Mouse (Mus musculus) lung, embryonic 14.5 days (tissue): Measurements from ENCODE around the gene Mtmr3. TPM values are rescaled to one million over a fixed set of nuclear protein-coding genes. Genes with fewer than 3 reads are reported as not detected.
A peak's percentile ranks its signal among the peaks of the same experiment; 100 is the strongest.

Source experiments
- ATAC-seq: fragments of 200-750 bp; cut with Nextera tagmentation; 2 replicates; pipeline ENCODE4 v1.8.0; 2017; ENCODE audit warnings: mild to moderate bottlenecking, moderate TSS enrichment, moderate library complexity; ENCODE audit not compliant: insufficient read depth
- DNase-seq: peaks from one replicate; pipeline ENCODE4 v3.0.0-alpha.2; 2015
- H3K27ac ChIP-seq: fragments of 300-500 bp; sonication (generic); 2 replicates; pipeline ENCODE4 v1.5.1; 2014; ENCODE audit warnings: low read depth, mild to moderate bottlenecking, moderate library complexity
- H3K27me3 ChIP-seq: fragments of 300-500 bp; sonication (generic); 2 replicates; pipeline ENCODE4 v1.6.1; 2014; ENCODE audit warnings: low read length, control low read depth; ENCODE audit not compliant: insufficient read depth
- H3K36me3 ChIP-seq: fragments of 300-500 bp; sonication (generic); 2 replicates; pipeline ENCODE4 v1.6.1; 2014; ENCODE audit warnings: control low read depth; ENCODE audit not compliant: insufficient read depth
- H3K4me1 ChIP-seq: fragments of 300-500 bp; sonication (generic); 2 replicates; pipeline ENCODE4 v1.6.1; 2014; ENCODE audit warnings: antibody characterized with exemption, control low read depth; ENCODE audit not compliant: insufficient read depth
- H3K4me2 ChIP-seq: fragments of 300-500 bp; sonication (generic); 2 replicates; pipeline ENCODE4 v1.6.1; 2014; ENCODE audit warnings: mild to moderate bottlenecking
- H3K4me3 ChIP-seq: fragments of 300-500 bp; sonication (generic); 2 replicates; pipeline ENCODE4 v1.5.1; 2014; ENCODE audit warnings: low read depth, low read length
- H3K9ac ChIP-seq: fragments of 300-500 bp; sonication (generic); 2 replicates; pipeline ENCODE4 v1.6.1; 2014
- H3K9me3 ChIP-seq: fragments of 300-500 bp; sonication (generic); 2 replicates; pipeline ENCODE4 v1.6.1; 2016; ENCODE audit warnings: low read depth, low read length, control low read depth
- CTCF ChIP-seq: IDR thresholded peaks from 2 replicates; pipeline ENCODE4 v1.5.1; 2016; ENCODE audit warnings: antibody characterized with exemption, low read depth
- WGBS: fragments of 180-500 bp; shearing (Covaris S2); extraction: QIAGEN DNeasy Blood & Tissue Kit; methylation state at CpG from one replicate; pipeline ENCODE4 v1.1.7; 2014; 5-methylcytosine and 5-hydroxymethylcytosine counted together
- polyA plus RNA-seq: library from polyadenylated mRNA; unstranded; fragments of >200 nt; fragmentation: Nextera tagmentation; extraction: Ambion mirVana; gene quantifications from 2 replicates; pipeline ENCODE4 v1.2.1, GENCODE M21; 2014

Mtmr3 gene
- polyA plus RNA-seq, 1 experiment from 2014 or later = 32.1 TPM

GRCm38 (mm10) chr11:4620501-4621108, 25.9 kb upstream of the Mtmr3 start:
- Histone ChIP-seq H3K27me3 (no peaks in the 10 kb centered on the region), H3K4me1 (no peaks in the 10 kb centered on the region), H3K36me3 (no peaks in the 10 kb centered on the region), H3K9me3 (no peaks in the 10 kb centered on the region), H3K27ac (no peak overlapping the region; the same call in 1 of the 2 replicates), H3K4me2 (no peak overlapping the region; the same call in 1 of the 2 replicates), H3K9ac (no peak overlapping the region), H3K4me3 (no peak overlapping the region)
- TF ChIP-seq CTCF = no peak
- peak; percentile 46 for DNase-seq
- WGBS = 39% methylated on average over 13 of the region's 13 CpGs
- ATAC-seq = no peak

GRCm38 (mm10) chr11:4620017-4620485, 25.4 kb upstream of the Mtmr3 start, which contains the start of gene Gm11032:
TSS of gene Gm11032 (plus strand) at chr11:4620067.
- H3K4me2 ChIP-seq = no peak within 1 kb of the TSS; the same call in 1 of the 2 replicates
- H3K27ac ChIP-seq = no peak within 1 kb of the TSS; the same call in 1 of the 2 replicates
- ATAC-seq (no peak), DNase-seq (no peak)
- WGBS = 56% methylated on average over 16 of the region's 16 CpGs
- H3K9me3 ChIP-seq = no peaks in the 10 kb centered on the region
- TF ChIP-seq CTCF = no peak
- H3K36me3 ChIP-seq = no peaks in the 10 kb centered on the region
- H3K4me3 ChIP-seq = no peak within 1 kb of the TSS
- no peaks in the 10 kb centered on the region for H3K4me1 ChIP-seq
- no peak within 1 kb of the TSS for H3K9ac ChIP-seq
- H3K27me3 ChIP-seq = no peaks in the 10 kb centered on the region

- Histone ChIP-seq H3K36me3 (no peaks in the 10 kb centered on the region), H3K27ac (no peak overlapping the region), H3K4me2 (no peak overlapping the region), H3K4me1 (no peaks in the 10 kb centered on the region), H3K9me3 (no peaks in the 10 kb centered on the region), H3K9ac (no peak overlapping the region), H3K27me3 (no peaks in the 10 kb centered on the region), H3K4me3 (no peak overlapping the region)
- ATAC-seq (no peak), DNase-seq (no peak)
- no peak for TF ChIP-seq CTCF
- 68% methylated on average over 2 of the region's 2 CpGs for WGBS
Measured at GRCm38 (mm10) chr11:4611904-4612303, 17.2 kb upstream of the Mtmr3 start.

GRCm38 (mm10) chr11:4606541-4606940, 11.9 kb upstream of the Mtmr3 start:
- H3K9ac ChIP-seq = no peak overlapping the region
- TF ChIP-seq CTCF = no peak
- no peaks in the 10 kb centered on the region for H3K27me3 ChIP-seq
- H3K4me1 ChIP-seq = no peaks in the 10 kb centered on the region; the same call in 1 of the 2 replicates
- H3K9me3 ChIP-seq = no peaks in the 10 kb centered on the region
- DNase-seq (no peak), ATAC-seq (no peak)
- no peak overlapping the region for H3K4me2 ChIP-seq
- H3K36me3 ChIP-seq = no peaks in the 10 kb centered on the region
- 50% methylated on average over 1 of the region's 1 CpGs for WGBS
- H3K4me3 ChIP-seq = no peak overlapping the region
- no peak overlapping the region for H3K27ac ChIP-seq

GRCm38 (mm10) chr11:4605414-4605813, 10.8 kb upstream of the Mtmr3 start:
- Histone ChIP-seq H3K9ac (no peak overlapping the region), H3K36me3 (no peaks in the 10 kb centered on the region), H3K27ac (no peak overlapping the region), H3K27me3 (no peaks in the 10 kb centered on the region), H3K9me3 (no peaks in the 10 kb centered on the region), H3K4me3 (no peak overlapping the region), H3K4me2 (no peak overlapping the region), H3K4me1 (no peaks in the 10 kb centered on the region; the same call in 1 of the 2 replicates)
- ATAC-seq (no peak), DNase-seq (peak; percentile 28)
- WGBS = 52% methylated on average over 7 of the region's 7 CpGs
- TF ChIP-seq CTCF = no peak

GRCm38 (mm10) chr11:4604441-4604840, 9.8 kb upstream of the Mtmr3 start:
- H3K4me3 ChIP-seq = no peak overlapping the region
- no peak overlapping the region for H3K27ac ChIP-seq
- WGBS = 11% methylated on average over 6 of the region's 6 CpGs
- H3K9me3 ChIP-seq = no peaks in the 10 kb centered on the region
- no peak for TF ChIP-seq CTCF
- no peak overlapping the region for H3K9ac ChIP-seq
- H3K4me2 ChIP-seq = no peak overlapping the region
- H3K4me1 ChIP-seq = no peaks in the 10 kb centered on the region; the same call in 1 of the 2 replicates
- no peaks in the 10 kb centered on the region for H3K36me3 ChIP-seq
- H3K27me3 ChIP-seq = no peaks in the 10 kb centered on the region
- DNase-seq (peak; percentile 16), ATAC-seq (no peak)

- Histone ChIP-seq H3K27me3 (no peaks in the 10 kb centered on the region), H3K4me3 (no peak overlapping the region), H3K4me2 (peak overlapping the region; percentile 35), H3K36me3 (no peaks in the 10 kb centered on the region), H3K27ac (no peak overlapping the region), H3K9me3 (no peaks in the 10 kb centered on the region), H3K4me1 (no peaks in the 10 kb centered on the region; the same call in 1 of the 2 replicates), H3K9ac (no peak overlapping the region)
- DNase-seq = peak; percentile 70
- WGBS = 33% methylated on average over 12 of the region's 12 CpGs
- ATAC-seq = 0 out of 2 replicates have a peak, but pooled peaks have one; percentile 24
- TF ChIP-seq CTCF = no peak
Measured at GRCm38 (mm10) chr11:4602691-4603441, 8.2 kb upstream of the Mtmr3 start.
